Mouse (Mus musculus): ENCODE results near the gene Snrnp70.
A peak's percentile ranks its signal among the peaks of the same experiment; 100 is the strongest.

Gene Snrnp70

DNA sequence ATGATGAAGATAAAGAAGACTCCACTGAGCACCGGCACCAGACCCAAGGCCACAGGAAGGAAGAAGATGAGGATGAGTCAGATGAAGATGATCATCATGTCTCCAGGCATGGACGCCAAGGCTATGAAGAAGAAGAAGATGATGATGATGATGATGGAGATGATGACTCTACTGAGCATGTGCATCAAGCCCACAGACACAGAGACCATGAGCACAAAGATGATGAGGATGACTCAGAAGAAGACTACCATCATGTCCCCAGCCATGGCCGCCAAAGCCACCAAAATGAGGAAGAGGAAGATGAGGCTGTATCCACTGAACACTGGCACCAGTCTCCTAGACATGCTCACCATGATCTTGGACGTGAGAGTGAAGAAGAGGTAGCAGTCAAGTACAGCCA, 59.2 kb downstream of the Snrnp70 start:
- no peak for DNase-seq (ENCODE audit: low spot score)

DNA sequence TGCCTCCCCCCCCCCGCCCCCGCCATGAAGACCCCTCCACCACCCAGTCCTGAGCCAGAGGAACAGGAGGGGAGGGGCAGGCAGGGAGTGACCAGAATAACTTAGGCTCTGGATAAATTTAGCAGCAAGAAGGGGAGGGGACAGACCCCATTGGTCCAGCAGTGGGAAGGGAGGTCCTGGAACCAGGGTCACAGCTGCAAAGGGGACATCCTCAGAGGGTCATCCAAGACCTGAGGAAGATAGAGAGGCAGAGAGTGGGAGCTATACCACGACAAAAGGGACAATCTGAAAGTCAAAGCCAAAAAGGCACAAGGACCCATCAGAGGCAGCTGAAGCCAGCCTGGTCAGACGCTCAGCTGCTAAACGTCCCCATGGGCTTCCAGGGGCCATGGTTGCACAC, 60.5 kb downstream of the Snrnp70 start, which contains the start of gene Hrc:
Gene Hrc, plus strand, starts transcription at position 235 of the 400 bp plus-strand sequence.
- no peak for DNase-seq (ENCODE audit: low spot score)

GRCm38 (mm10) chr7:45334605-45335004, 60.9 kb downstream of the Snrnp70 start:
- DNase-seq (ENCODE audit: low spot score): no peak

DNA sequence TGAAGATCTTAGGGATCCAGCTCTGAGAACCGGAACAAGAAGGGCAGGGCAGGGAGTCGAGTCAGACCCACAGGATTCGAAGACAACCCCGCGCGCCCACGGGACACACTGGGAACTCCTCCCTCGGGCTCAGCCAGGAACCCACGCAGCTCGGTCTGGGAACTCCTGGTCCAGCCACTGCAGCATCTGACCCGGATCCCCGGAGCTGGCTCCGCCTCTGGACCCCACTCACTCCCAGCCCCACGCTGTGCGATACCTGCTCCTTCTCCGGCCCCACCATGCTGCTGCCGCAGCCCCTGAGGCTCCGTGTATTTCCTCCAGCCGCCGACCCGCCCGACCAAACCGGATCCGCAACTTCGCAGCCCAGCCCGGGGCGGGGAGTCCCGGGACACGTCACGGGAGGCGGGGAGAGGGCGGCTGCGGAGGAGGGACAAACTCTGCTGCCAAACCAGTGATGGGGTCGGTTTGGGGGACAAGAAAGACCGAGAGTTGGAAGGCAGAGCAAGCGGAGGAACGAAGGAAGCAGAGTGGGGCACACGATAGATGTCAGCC, 62.0 kb downstream of the Snrnp70 start, which contains the start of gene Trpm4:
Gene Trpm4, minus strand, starts transcription at position 350 of the 552 bp plus-strand sequence.
- DNase-seq (ENCODE audit: low spot score): peak; percentile 70

- no peak for DNase-seq (ENCODE audit: low spot score)
These were observed 62.7 kb downstream of the Snrnp70 start for GRCm38 (mm10) chr7:45332685-45333425.

GRCm38 (mm10) chr7:45331502-45331901, 64.0 kb downstream of the Snrnp70 start:
- no peak for DNase-seq (ENCODE audit: low spot score)

GRCm38 (mm10) chr7:45328841-45329475, 66.6 kb downstream of the Snrnp70 start:
- DNase-seq (ENCODE audit: low spot score): no peak
